Mouse (Mus musculus) heart, adult 11 months (tissue): ENCODE data around the gene Nxf7.

Experiments used
- DNase-seq: peaks from one replicate; pipeline ENCODE4 v3.0.0; 2022

The Nxf7 gene

DNA sequence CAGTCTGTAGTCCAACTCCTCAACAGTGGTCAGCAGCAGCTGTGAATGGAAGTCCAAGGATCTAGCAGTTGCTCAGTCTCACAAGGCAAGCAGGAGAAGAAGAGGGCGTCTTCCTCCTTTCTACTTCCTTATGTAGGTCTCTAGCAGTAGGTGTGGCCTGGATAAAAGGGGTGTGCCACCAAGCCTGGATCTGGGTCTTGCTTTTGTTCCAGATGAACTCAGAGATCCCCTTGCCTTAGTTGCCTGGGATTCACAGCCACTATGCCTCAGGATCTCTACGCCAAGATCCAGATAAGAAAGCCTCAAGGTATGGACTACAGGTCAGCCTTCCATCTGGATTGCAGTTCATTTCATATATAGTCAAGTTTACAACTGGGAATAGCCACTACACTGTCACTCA lies at the start of gene Nxf7:
Gene Nxf7 (minus strand): TSS at position 101 of the 400 bp plus-strand sequence.
- DNase-seq: no peak

DNA sequence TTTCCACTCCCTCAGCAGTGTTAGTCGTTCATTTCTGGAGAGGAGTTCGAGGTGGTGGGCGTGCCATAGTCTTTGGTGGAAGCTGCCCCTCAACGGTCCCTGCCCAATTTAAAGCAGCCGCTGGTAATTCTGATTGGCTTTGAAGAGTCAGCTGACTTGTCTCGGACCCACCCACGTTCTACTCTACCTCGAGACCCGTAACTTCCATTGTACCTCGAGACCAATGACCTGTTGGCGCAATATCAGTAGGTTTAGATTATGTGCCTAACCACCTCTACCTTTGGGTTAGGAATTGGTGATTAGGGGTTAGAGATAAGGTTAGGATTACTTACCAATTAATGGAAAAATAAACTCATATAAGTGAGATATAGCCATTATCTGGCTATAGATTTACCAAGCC lies 29.0 kb upstream of the Nxf7 start, which contains the start of gene Prame:
Gene Prame (minus strand): TSS at position 101 of the 400 bp plus-strand sequence.
- no peak for DNase-seq

DNA sequence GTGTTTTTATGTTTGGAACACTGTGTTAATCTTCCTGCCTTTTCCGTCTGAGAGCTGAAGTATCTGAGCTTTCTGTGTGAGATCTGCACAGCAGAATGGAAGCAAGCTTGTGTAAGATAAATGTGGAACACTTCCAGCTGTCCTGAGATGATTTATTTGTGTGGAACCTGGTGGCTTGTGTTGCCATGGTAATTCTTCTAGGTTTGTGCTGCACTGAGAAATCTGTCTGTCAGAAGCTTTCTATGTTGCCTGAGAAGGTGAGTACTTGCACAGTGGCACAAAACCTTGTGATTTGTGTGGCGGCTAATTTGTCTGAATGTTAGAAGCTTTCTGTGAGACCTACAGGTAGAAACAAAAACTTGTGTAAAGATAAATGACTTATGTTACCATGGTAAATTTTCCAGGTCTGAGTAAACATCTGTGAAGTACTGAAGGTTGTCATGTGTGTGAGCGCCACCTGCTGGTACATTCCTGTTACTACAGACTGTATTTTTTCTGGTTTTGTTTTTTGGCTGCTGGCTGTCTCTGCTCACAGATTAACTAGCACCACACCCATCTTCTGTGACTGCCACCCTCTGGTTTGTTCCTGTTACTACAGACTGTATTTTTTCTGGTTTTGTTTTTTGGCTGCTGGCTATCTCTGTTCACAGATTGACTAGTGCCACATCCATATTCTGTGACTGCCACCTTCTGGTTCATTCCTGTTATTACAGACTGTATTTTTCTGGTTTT lies 2.9 kb upstream of the Nxf7 start:
- peak; percentile 92 for DNase-seq

DNA sequence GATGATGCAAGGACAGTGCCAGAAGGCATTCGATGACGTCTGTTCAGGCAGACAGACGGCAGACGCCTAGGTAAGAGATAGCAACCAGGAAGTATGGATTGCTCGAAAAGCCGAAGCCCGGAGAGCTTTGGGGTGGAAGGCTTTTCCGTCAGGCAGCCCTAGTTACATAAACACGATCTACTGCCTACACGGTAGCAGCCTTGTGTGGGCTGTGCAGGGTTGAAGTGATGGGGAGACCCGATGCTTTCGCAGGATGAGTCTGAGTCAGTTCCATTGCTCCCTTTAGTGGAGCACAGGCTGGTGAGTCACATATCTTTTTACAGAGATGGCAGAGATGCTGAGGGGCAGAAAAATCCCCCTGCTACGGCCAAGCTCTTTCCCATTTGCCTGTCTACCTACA lies 481 bp downstream of the Nxf7 start:
- no peak for DNase-seq

DNA sequence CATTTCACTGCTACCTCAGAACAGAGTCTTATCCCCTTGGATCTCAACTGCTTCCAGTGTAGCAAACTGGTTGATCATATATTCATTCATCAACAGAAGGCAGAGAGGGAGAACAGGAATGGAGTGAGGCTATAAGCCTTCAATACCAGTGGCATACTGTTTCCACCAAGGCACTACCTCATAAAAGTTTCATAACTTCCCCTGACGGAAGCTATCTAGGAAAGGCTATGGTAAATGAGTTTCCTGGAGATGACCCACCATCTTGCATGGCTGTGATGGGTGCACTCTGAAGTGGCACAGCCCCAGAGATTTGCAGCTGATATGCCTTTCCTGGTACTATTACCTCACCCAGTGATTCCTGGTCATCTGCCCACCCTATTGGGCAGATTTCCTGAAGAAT lies 22.2 kb downstream of the Nxf7 start:
- DNase-seq: peak; percentile 14

DNA sequence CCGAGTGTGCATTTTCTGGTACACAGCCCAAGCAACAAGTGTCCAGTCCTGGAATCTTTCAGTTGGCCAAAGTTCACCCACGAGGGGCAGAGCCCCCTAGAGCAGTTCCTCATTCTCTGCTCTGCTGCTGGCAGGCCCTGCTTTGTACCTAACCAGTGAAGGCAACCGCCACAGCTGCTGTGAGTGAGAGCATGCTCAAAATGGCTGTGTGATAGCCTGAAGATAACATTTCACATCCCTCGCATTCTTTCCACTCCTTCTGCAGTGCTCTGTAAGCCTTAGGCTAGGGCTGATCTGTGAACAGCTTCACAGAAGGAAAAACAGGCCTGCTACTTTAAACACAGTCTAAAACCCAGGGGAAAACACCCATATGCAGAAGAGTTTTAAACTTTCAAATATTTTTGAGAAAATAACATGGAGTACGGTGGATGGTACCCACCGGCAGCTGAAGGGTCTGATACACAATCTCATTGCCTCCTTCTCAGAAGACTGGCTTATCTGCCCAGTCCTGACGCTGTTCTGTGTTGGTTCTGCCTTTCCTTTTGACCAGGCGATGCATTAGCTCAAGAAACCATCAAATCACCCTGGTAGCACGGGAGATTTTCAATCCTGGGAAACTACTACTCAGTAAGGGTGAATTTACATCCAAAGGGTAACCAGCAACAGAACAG lies 23.5 kb downstream of the Nxf7 start:
- peak; percentile 51 for DNase-seq

DNA sequence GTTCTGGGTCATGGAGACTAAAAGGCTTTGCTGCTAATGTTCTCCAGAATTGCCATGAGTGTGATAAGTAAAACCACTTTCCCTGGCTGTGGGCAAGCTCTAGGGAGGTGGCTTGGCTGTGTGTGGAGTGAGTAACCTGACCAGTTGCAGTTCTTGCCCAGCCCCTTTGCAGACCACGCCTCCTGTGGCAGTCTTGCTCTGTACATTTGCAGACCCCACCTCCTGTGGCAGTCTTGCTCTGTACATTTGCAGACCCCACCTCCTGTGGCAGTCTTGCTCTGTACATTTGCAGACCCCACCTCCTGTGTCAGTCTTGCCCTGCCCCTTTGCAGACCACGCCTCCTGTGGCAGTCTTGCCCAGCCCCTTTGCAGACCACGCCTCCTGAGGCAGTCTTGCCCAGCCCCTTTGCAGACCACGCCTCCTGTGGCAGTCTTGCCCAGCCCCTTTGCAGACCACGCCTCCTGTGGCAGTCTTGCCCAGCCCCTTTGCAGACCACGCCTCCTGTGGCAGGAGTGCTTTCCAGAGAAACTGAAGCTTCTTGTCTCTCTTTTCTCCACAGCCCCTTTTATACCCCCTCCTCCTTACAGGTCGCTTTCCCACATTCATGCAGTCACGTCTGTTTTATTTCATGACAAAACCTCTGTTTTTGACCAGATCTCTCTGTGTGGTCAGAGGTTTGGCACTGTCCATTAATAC lies 24.2 kb downstream of the Nxf7 start:
- DNase-seq: peak; percentile 81

DNA sequence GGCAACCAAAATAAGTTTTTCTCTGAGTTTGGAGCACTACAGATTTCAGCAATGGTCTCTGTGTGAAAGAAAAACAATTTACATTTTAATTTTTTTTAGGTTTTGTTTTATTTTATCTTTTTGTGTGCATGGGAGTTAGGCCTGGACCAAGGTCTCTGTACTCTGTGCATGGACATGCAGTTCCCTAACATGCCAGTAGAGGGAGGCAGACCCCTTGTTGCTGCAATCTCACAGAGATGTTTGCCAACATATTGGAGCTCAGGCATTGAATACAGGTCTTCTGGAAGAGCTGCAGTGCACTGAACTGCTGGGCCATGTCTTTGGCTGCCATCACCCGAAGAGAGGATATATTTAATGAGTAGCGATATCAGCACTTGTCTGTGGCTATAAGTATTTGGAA lies 29.1 kb downstream of the Nxf7 start:
- DNase-seq: peak; percentile 90

DNA sequence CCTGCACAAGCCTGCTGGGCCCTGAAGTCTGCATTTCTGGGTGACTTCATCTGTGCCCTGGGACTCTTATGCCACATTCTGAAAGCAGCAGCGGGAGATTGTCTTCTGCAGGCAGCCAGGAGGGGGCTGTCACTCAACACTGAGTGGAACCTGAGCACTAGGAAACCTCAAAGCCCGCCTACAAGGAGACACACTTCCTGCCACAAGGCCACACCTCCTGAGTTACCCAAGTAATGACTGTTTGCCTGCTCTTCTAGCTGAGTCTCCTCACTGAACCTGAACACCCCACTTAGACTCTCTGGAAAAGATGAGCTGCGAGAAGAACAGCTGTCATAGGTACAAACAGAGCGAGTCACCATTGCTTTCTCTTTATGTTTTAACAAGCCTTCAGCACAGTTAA lies 33.6 kb downstream of the Nxf7 start:
- DNase-seq: peak; percentile 18

DNA sequence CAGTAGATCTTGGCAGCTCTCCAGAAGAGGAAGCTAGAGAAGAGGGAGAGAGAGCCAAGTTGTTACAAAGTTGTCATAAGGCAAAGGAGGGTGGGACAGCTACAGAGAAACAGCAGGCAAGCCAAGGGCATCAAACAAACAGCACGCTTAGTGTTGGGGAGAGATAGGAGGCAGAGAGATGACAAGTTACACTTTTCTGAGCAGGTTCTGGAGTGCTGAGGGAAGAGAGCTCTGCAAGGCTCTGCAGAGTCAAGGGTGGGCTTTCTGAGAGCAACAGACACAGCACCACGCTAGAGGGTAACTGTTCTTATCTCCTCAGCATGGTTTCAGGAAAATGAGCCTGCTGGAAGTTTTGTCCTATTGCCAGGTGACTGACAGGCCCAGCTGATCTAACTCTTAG lies 35.7 kb downstream of the Nxf7 start:
- peak; percentile 79 for DNase-seq

DNA sequence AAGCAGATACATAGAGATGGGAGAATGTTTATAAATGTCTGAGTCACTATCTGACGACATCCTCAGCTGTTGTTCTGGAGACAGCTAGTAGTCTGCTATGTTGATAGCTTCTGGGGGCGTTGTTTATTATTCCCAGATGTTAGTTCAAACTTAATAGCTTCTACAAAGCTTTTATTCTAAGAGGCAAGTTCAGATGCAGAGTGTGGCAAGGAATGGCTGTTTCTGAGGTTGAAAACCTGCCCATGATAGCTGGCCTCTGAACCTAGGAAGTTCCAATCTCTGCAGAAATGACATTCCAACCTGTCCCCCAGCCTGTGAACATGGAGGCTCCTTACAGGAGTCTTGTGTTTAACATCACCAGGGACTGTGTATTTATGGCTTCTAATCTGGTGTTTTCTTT lies 36.9 kb downstream of the Nxf7 start:
- peak; percentile 53 for DNase-seq

DNA sequence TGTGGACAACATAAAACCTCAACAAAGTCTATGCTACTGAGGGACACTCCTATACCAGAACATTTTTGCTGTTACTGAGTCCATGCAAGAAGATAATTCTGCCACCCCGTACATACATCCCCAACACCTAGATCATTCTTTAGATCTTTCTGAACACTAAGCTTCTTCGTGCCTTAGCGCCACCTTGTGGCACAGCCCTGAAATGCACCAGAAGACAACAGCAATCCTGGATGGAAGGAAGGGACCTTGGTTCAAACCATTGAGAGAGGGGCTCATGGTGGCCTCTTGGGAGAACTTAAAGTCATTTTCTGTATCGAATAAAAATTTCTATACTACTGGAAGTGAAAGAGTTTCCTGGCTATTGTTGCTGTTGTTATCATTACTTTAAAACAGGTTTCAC lies 37.6 kb downstream of the Nxf7 start:
- DNase-seq: peak; percentile 25

DNA sequence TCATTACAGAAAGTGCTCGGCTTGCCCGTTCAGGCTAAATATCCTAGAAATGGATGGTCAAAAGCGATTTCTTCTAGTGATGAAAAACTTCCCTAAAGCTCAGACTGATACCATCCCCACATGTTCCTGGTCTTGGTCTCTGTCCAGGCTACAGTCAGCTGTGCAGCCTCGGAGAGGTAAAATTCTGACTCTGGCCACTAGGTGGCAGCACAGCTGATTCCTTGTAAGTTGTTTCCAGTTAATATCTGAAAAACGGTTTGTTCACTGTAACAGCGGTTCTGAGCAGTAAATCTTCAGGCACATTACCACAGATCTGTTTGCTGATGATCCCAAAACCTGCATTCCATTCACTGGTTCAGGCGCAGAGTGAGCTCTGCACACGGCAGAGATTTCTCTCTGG lies 38.9 kb downstream of the Nxf7 start:
- DNase-seq: peak; percentile 36
